Mouse (Mus musculus) heart, embryonic 11.5 days (tissue): Measurements from ENCODE around the gene Nup98. TPM values are rescaled to one million over a fixed set of nuclear protein-coding genes. Genes with fewer than 3 reads are reported as not detected.

Experiments
- ATAC-seq: fragments of 200-750 bp; cut with Nextera tagmentation; replicated peaks from 2 replicates; pipeline ENCODE4 v1.8.0; 2017; ENCODE audit warnings: moderate library complexity; ENCODE audit not compliant: insufficient number of reproducible peaks, low FRiP score, low TSS enrichment
- H3K27ac ChIP-seq: fragments of 300-500 bp; sonication (generic); 2 replicates; pipeline ENCODE4 v1.5.1; 2014; ENCODE audit warnings: mild to moderate bottlenecking, low read depth, low read length
- H3K27me3 ChIP-seq: fragments of 300-500 bp; sonication (generic); 2 replicates; pipeline ENCODE4 v1.6.1; 2014; ENCODE audit warnings: mild to moderate bottlenecking, low read length, mixed read lengths; ENCODE audit not compliant: control insufficient read depth, insufficient read depth
- H3K36me3 ChIP-seq: fragments of 300-500 bp; sonication (generic); 2 replicates; pipeline ENCODE4 v1.6.1; 2014; ENCODE audit warnings: mild to moderate bottlenecking, low read length, moderate library complexity, mixed read lengths; ENCODE audit not compliant: control insufficient read depth, insufficient read depth
- H3K4me1 ChIP-seq: fragments of 300-500 bp; sonication (generic); 2 replicates; pipeline ENCODE4 v1.6.1; 2014; ENCODE audit warnings: low read length; ENCODE audit not compliant: control insufficient read depth, insufficient read depth
- H3K4me2 ChIP-seq: fragments of 300-500 bp; sonication (generic); 2 replicates; pipeline ENCODE4 v1.6.1; 2014; ENCODE audit warnings: mild to moderate bottlenecking, moderate library complexity
- H3K4me3 ChIP-seq: fragments of 300-500 bp; sonication (generic); 2 replicates; pipeline ENCODE4 v1.5.1; 2014; ENCODE audit warnings: low read depth, low read length
- H3K9ac ChIP-seq: fragments of 300-500 bp; sonication (generic); 2 replicates; pipeline ENCODE4 v1.6.1; 2014; ENCODE audit warnings: mild to moderate bottlenecking, low read depth, low read length, moderate library complexity
- H3K9me3 ChIP-seq: fragments of 300-500 bp; sonication (generic); replicated peaks from 2 replicates; pipeline ENCODE4 v1.6.1; 2016; ENCODE audit warnings: low read length; ENCODE audit not compliant: control insufficient read depth
- WGBS: fragments of 180-500 bp; shearing (Covaris S2); extraction: QIAGEN DNeasy Blood & Tissue Kit; methylation state at CpG from one replicate; pipeline ENCODE4 v1.1.7; 2014; ENCODE audit not compliant: insufficient replicate concordance; 5-methylcytosine and 5-hydroxymethylcytosine counted together
- polyA plus RNA-seq: library from polyadenylated mRNA; unstranded; fragments of >200 nt; fragmentation: Nextera tagmentation; extraction: Ambion mirVana; gene quantifications from 2 replicates; pipeline ENCODE4 v1.2.1, GENCODE M21; 2014

Gene Nup98
- polyA plus RNA-seq, 1 experiment from 2014 or later: 36.1 TPM

DNA sequence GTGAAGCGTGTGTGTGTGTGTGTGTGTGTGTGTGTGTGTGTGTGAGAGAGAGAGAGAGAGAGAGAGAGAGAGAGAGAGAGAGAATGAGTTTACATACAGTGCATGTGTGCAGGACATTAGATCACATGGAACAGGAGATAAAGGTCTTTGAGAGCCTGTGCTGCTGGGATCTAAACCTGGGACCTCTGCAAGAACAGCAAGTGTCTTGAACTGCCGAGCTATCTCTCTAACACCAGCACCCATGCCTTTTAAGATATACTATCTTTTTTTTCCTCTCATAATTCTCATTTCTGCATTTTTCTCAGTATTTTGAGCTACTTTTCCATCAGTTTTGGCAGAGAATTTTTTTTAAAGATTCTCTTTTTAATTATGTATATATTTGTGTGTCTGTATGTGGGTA is 106.4 kb downstream of the Nup98 start:
- H3K27ac ChIP-seq: no peak overlapping the region
- no peak for ATAC-seq
- no peaks in the 10 kb centered on the region for H3K27me3 ChIP-seq
- H3K9ac ChIP-seq: no peak overlapping the region
- 61% methylated on average over 2 of the region's 2 CpGs for WGBS
- H3K36me3 ChIP-seq: no peaks in the 10 kb centered on the region
- no peaks in the 10 kb centered on the region for H3K9me3 ChIP-seq
- no peak overlapping the region for H3K4me3 ChIP-seq
- H3K4me2 ChIP-seq: no peak overlapping the region
- peaks cover 28% of the 10 kb centered on the region for H3K4me1 ChIP-seq

DNA sequence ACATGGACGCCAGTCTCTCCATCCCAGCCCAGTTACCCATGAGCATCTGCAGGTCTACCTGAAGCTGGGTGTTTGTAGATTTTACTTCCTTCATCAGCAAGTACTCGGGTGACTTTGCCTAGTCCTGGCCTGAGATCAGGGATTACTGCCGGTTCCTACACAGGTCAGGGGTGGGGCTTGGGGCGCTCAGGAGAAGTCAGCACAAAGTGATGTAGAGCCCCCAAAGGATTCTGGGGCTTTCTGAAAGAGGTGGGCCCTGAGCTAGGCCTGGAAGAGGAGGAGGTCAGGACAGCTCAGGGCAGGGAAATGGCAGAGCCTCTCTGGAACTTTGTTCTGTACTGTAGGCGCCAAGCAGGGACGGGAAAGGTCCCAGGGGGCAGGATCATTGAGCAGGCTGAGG is 107.3 kb downstream of the Nup98 start:
- peaks cover 28% of the 10 kb centered on the region for H3K4me1 ChIP-seq
- WGBS: 58% methylated on average over 6 of the region's 6 CpGs
- no peaks in the 10 kb centered on the region for H3K36me3 ChIP-seq
- 0 out of 2 replicates have a peak overlapping the region, but pooled peaks have one; percentile 18 for H3K4me2 ChIP-seq
- H3K9me3 ChIP-seq: no peaks in the 10 kb centered on the region
- H3K4me3 ChIP-seq: no peak overlapping the region
- ATAC-seq: no peak; the same call in 1 of the 2 replicates
- no peak overlapping the region for H3K27ac ChIP-seq
- no peak overlapping the region for H3K9ac ChIP-seq
- no peaks in the 10 kb centered on the region for H3K27me3 ChIP-seq

DNA sequence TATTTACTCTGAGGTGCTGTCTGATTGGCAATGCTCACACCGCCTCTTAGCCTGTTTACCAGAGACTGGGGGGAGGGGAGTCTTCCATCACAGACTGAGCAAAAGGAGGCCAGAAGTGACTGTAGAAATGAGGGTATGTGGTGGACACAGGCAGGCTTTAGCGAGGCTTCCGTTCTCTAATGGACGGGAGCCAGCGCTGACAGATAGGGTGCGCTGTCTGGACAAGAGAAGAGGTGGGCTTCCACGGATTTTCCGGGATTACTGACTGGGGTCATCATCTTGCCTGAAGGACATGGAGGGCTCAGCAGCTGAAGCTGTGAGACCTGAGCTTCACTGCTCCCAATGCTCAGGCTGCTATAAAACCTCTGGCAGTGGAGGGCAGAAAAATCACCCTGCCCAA is 107.7 kb downstream of the Nup98 start:
- no peak overlapping the region for H3K4me3 ChIP-seq
- H3K9ac ChIP-seq: no peak overlapping the region
- H3K36me3 ChIP-seq: no peaks in the 10 kb centered on the region
- no peak overlapping the region for H3K27ac ChIP-seq
- H3K27me3 ChIP-seq: no peaks in the 10 kb centered on the region
- peaks cover 28% of the 10 kb centered on the region for H3K4me1 ChIP-seq
- no peak for ATAC-seq
- 0 out of 2 replicates have a peak overlapping the region, but pooled peaks have one; percentile 18 for H3K4me2 ChIP-seq
- 42% methylated on average over 8 of the region's 8 CpGs for WGBS
- H3K9me3 ChIP-seq: no peaks in the 10 kb centered on the region

DNA sequence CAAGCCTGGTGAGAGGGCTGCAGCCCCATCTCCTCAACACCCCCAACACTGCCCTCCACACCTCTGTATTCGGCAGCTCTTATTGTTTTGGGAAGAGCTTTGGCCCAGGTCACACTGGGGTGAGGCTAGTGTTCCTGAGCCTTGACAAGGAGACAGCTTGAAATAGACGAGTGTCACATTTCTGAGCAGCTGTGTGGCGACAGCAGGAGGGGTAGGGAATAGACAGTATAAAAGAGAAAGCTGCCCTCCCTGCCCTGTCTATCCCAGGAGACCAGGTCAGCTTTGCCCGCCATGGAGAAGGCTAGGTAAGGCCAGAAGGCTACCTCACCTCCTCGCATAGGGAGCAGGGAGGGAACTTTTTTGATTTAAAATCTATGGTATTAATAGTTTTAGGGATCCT is 108.5 kb downstream of the Nup98 start, which contains the start of gene Art1:
Art1 (plus strand) TSS at position 257 of the 400 bp plus-strand sequence.
- ATAC-seq: no peak
- Histone ChIP-seq H3K36me3 (no peaks in the 10 kb centered on the region), H3K9me3 (no peaks in the 10 kb centered on the region), H3K9ac (peak within 1 kb of the TSS; percentile 25; the same call in 1 of the 2 replicates), H3K4me2 (peak within 1 kb of the TSS; percentile 74), H3K4me1 (peaks cover 24% of the 10 kb centered on the region), H3K4me3 (peak within 1 kb of the TSS; percentile 35; the same call in 1 of the 2 replicates), H3K27me3 (no peaks in the 10 kb centered on the region), H3K27ac (peak within 1 kb of the TSS; percentile 54; the same call in 1 of the 2 replicates)
- 47% methylated on average over 5 of the region's 5 CpGs for WGBS

DNA sequence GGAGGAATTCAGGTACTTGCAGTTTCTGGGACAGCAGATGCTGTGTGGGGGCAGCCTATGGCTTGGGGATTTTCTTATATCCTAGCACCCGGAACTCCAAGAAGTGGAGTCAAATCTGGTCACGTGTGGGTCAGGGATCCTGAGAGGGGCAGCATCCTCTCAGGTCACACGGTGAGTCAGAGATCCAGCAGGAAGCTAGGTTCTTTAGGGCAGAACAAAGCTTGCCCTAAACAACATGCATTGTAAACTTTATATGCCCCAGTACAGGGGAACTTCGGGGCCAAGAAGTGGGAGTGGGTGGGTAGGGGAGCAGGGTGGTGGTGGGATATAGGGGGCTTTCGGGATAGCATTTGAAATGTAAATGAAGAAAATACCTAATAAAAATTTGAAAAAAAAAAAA is 109.1 kb downstream of the Nup98 start:
- WGBS: 54% methylated on average over 5 of the region's 5 CpGs
- H3K36me3 ChIP-seq: no peaks in the 10 kb centered on the region
- no peaks in the 10 kb centered on the region for H3K9me3 ChIP-seq
- no peaks in the 10 kb centered on the region for H3K27me3 ChIP-seq
- H3K27ac ChIP-seq: peak overlapping the region; percentile 51; the same call in 1 of the 2 replicates
- peaks cover 24% of the 10 kb centered on the region for H3K4me1 ChIP-seq
- no peak overlapping the region; the same call in 1 of the 2 replicates for H3K4me2 ChIP-seq
- no peak for ATAC-seq
- no peak overlapping the region for H3K4me3 ChIP-seq
- H3K9ac ChIP-seq: peak overlapping the region; percentile 25; the same call in 1 of the 2 replicates

DNA sequence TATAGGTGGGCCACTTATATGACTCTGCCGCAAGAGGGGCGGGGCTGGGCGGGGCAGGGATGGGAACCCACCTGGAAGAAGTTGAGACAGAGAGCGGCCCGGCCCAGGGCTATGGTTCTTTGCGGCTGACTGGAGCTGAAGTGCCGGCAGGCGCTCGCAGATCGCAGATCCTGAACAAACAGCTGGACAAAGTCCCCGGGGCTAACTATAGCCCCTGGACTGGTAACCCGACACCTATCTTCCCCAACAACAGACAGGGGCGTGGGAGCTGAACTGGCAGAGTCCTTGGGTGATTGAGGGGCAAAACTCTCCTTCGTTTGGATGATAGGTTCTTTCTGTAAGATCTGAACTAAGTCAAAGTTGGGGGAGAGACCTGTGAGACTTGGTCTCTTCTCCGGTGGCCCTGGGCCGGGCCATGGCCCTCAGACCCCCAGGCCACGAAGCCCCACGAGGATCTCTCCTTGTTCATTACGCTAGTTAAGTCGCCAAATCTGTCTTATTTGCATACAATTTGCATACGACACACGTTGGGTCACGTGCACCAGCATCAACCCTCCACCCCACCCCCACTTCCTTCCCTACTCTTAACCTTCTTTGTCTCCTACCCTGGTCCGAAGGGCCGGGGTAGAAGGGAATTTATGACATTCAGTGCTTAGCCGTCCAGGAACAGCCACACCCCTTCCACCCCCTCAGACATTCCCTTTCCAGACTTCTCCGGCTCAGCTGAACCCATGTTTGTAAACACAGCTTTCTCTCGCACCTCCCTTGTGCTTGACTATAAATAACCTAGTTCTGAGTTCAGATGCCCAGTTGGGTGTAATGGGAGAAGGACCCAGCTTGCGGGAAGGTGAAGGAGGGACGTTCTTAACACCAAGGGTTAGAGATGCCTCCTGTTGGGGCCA is 110.0 kb downstream of the Nup98 start:
- Histone ChIP-seq H3K4me1 (peaks cover 24% of the 10 kb centered on the region), H3K4me3 (peak overlapping the region; percentile 35), H3K9me3 (no peaks in the 10 kb centered on the region), H3K36me3 (no peaks in the 10 kb centered on the region), H3K27me3 (no peaks in the 10 kb centered on the region), H3K9ac (peak overlapping the region; percentile 62), H3K4me2 (peak overlapping the region; percentile 74), H3K27ac (peak overlapping the region; percentile 51; the same call in 1 of the 2 replicates)
- 0 out of 2 replicates have a peak, but pooled peaks have one; percentile 37 for ATAC-seq
- WGBS: 4% methylated on average over 30 of the region's 30 CpGs

DNA sequence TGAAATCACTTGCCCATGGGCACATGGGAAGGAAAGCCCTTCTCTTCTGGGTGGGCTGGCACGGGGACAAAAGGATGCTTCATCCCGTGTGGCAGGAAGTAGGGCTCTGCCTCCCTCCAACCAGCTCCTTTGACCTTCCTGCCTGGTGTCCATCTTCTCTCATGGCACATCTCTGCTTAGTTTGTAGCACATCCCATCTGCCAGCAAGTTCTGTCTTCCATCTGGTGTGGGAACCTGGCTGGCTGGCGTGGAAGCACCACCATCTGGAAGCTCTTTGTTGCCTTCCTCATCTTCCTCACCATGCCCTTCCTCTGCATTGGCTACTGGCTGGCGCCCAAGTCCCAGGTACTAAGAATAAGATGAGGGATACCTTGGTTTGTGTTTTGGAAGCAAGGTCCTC is 122.6 kb downstream of the Nup98 start:
- H3K36me3 ChIP-seq: peaks cover 9% of the 10 kb centered on the region
- no peak overlapping the region for H3K27ac ChIP-seq
- no peak overlapping the region for H3K9ac ChIP-seq
- 0 out of 2 replicates have a peak, but pooled peaks cover 2% of the 10 kb centered on the region for H3K9me3 ChIP-seq
- no peaks in the 10 kb centered on the region for H3K27me3 ChIP-seq
- WGBS: 77% methylated on average over 4 of the region's 4 CpGs
- H3K4me1 ChIP-seq: no peaks in the 10 kb centered on the region
- no peak for ATAC-seq
- H3K4me3 ChIP-seq: no peak overlapping the region
- H3K4me2 ChIP-seq: no peak overlapping the region

DNA sequence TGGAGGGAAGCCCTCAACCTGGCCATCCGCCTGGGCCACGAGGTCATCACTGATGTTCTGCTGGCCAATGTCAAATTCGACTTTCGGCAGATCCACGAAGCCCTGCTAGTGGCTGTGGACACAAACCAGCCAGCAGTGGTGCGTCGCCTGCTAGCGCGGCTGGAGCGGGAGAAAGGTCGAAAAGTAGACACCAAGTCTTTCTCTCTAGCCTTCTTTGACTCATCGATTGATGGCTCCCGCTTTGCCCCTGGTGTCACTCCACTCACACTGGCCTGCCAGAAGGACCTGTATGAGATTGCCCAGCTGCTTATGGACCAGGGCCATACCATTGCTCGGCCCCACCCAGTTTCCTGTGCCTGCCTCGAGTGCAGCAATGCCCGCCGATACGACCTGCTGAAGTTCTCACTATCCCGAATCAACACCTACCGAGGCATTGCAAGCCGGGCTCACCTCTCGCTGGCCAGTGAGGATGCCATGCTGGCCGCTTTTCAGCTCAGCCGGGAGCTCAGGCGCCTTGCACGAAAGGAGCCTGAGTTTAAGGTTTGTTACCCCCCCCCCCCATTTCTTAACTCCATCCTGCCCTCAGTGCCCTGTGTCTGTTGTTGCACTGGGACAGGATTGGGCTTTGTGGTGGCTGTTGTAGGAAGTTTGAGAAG is 125.8 kb downstream of the Nup98 start:
- Histone ChIP-seq H3K9me3 (no peaks in the 10 kb centered on the region), H3K9ac (no peak overlapping the region), H3K4me3 (no peak overlapping the region), H3K27ac (no peak overlapping the region), H3K27me3 (no peaks in the 10 kb centered on the region), H3K4me2 (no peak overlapping the region), H3K4me1 (no peaks in the 10 kb centered on the region), H3K36me3 (peaks cover 23% of the 10 kb centered on the region)
- 83% methylated on average over 26 of the region's 26 CpGs for WGBS
- ATAC-seq: no peak
